Mouse (Mus musculus): ENCODE measurements around the gene Cacng7. TPM values are rescaled to one million over a fixed set of nuclear protein-coding genes. Genes with fewer than 3 reads are reported as not detected.
"Not testable (repeated sequence)": the region's sequence is repeated elsewhere in the genome, so short reads cannot be mapped to it uniquely, and the experiment has no call there.

Cacng7 gene
- total RNA-seq, 2 experiments from 2014 or later, result 144 to 148 TPM

- no peak for DNase-seq (ENCODE audit: extremely low spot score in 1 of 2, low spot score in 2 of 2)
- intact Hi-C loops (cut with DNase I), result no loop called here
Measured at GRCm38 (mm10) chr7:3373754-3374153, 41.0 kb downstream of the Cacng7 start.

- intact Hi-C loops (cut with DNase I), result no loop called here
- peak in 1 of 2 experiments; percentile 59 for DNase-seq (ENCODE audit: extremely low spot score in 1 of 2, low spot score in 2 of 2)
Measured at GRCm38 (mm10) chr7:3376831-3377230, 44.1 kb downstream of the Cacng7 start.

- DNase-seq (ENCODE audit: extremely low spot score in 1 of 2, low spot score in 2 of 2), result no peak
- intact Hi-C loops (cut with DNase I), result no loop called here
Measured at GRCm38 (mm10) chr7:3382123-3382522, 49.4 kb downstream of the Cacng7 start.

DNA sequence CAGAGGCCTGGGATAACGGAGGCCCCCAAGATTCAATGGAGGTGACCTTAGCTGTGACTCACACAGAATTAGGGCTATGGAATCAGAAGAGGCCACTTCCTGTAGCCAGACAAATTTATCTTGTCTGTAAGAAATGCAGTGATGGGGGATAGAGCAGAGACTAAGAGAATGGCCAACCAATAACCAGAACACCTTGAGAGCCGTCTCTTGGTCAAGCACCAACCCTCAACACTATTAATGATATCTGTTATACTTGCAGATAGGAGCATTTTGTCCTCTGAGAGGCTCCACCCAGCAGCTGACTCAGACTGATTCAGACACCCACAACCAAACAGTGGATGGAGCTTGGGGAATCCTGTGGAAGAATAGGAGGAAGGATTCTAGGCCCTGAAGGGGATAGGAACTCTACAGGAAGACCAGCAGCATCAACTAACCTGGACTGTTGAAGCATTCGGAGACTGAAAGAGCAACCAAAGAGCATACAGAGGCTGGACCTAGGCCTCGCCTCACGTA is 52.1 kb downstream of the Cacng7 start:
- intact Hi-C loops (cut with DNase I), result no loop called here

DNA sequence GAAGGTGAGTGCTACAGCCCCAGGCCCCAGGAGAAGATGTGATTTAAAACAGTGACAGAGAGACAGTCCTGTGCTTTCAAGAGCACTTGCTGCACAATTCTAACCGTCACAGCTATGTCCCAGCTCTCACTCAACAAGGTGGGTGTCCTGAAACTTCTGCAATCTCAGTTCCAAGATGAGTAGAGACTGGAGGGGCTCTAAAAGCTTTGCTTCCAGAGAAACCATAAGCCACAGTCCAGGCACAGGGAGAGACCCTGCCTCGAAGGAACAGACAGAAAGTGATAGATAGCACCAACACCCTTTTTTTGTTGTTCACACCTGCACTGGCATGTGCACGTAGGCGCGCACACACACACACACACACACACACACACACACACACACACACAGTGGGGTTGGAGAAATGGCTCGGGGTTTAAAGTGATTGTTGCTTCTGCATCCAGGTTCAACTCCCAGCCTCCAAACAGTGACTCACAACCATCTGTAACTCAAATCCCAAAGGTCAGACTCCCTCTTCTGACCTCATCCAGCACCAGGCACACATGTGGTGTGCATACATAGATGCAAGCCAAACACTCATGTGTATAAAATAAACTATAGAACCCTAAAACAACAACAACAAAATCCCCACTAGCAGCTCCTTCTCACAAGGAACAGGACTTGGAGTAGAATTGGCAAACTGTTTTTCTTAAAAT is 53.4 kb downstream of the Cacng7 start:
- no peak for DNase-seq (ENCODE audit: extremely low spot score in 1 of 2, low spot score in 2 of 2)
- intact Hi-C loops (cut with DNase I), result no loop called here

More for the DNA sequence above, 52.1 kb downstream of the Cacng7 start:
- DNase-seq (ENCODE audit: extremely low spot score in 1 of 2, low spot score in 2 of 2), result no peak

- intact Hi-C loops (cut with DNase I), result no loop called here
Measured at GRCm38 (mm10) chr7:3387761-3388160, 55.0 kb downstream of the Cacng7 start.

DNA sequence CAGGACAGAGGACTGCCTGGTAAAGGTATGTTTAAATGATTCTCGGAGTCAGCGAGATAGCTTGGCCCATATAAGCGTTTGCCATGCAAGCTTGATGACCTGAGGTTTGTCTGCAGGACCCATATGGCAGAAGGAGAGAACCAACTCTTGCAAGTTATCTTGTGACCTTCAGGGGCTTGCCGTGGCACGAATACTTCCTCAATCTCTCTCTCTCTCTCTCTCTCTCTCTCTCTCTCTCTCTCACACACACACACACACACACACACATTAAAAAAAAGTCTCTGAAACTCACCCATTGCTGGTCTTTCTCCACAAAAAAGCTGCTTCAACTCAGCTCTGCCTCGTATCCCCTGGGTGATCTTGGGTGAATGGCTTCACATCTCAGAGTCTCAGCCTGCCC is 56.1 kb downstream of the Cacng7 start:
- DNase-seq (ENCODE audit: extremely low spot score in 1 of 2, low spot score in 2 of 2), result no peak
- intact Hi-C loops (cut with DNase I), result no loop called here

More at GRCm38 (mm10) chr7:3387761-3388160, 55.0 kb downstream of the Cacng7 start:
- no peak for DNase-seq (ENCODE audit: extremely low spot score in 1 of 2, low spot score in 2 of 2)

DNA sequence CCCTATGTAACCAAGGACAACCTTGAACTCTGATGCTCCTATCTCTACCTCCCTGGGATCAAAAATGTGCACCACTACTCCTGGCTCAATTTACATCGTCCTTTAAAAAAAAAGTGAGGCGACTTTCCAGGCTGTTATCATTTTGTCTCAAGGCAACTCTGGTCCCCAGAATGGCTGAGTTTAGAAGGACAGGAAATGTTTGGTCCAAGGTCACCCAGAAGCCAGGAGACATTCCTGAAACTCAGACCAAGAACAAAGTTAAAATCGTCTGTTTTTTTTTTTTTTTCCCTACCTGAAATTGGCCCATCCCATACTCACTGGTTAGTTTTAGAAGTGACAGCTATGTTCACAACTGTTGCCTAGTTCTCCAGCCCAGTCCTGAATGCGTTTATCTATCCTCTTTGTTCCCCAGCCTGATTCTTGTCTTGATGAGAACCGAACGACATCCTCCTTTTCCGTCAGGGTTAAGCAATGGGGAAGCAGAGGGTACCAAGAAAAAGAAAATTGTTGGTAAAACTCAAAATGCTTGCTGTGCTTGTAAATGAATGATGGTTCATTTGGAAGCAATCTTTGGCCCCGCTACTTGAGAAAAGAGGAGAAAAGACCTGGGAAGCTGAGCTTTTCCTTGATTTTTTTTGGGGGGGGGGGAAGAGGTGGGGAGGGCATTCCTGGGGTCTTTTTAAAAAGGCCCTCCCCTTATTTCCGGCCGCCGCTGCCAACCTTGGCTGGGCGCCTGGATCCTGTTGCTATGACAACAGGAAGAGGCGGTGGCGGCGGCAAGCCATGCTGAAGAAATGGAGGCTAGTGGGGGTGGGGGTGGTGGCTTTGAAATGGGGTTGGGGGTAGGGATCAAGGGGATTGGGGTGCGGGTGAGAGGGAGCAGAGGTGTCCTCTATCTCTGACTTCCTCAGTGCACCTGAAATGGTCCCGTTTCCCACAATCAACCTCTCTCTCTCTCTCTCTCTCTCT is 57.0 kb downstream of the Cacng7 start:
- intact Hi-C loops (cut with DNase I), result no loop called here
- DNase-seq (ENCODE audit: extremely low spot score in 1 of 2, low spot score in 2 of 2), result peak; percentile 75 to 90

- peak in 1 of 2 experiments; percentile 34 for DNase-seq (ENCODE audit: extremely low spot score in 1 of 2, low spot score in 2 of 2)
- intact Hi-C loops (cut with DNase I), result no loop called here
Measured at GRCm38 (mm10) chr7:3390413-3391080, 57.8 kb downstream of the Cacng7 start, which contains the start of gene Cacng8. Gene Cacng8 (plus strand): TSS chr7:3390683.

GRCm38 (mm10) chr7:3391081-3391451 is 58.3 kb downstream of the Cacng7 start:
- intact Hi-C loops (cut with DNase I), result no loop called here
- peak in 1 of 2 experiments; percentile 60 for DNase-seq (ENCODE audit: extremely low spot score in 1 of 2, low spot score in 2 of 2)

DNA sequence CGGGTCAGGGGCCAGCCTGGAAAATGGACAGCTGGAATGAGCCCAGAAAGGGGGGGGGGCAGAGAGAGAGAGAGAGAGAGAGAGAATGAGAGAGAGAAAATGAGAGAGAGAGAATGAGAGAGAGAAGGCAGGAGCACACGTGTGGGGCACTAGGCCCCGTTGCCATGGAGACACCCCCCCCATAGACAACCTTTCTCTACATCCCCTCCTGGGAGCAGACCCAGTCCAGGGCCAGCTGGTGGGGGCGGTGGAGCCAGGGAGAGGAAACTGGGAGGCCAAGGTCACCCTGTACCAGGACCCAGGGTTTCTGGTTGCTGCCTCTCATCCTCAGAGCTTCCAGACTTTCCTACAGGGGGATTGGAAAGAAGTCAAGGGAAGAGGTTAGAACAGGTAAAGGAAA is 59.1 kb downstream of the Cacng7 start:
- peak in 1 of 2 experiments; percentile 69 for DNase-seq (ENCODE audit: extremely low spot score in 1 of 2, low spot score in 2 of 2)
- intact Hi-C loops (cut with DNase I), result no loop called here

DNA sequence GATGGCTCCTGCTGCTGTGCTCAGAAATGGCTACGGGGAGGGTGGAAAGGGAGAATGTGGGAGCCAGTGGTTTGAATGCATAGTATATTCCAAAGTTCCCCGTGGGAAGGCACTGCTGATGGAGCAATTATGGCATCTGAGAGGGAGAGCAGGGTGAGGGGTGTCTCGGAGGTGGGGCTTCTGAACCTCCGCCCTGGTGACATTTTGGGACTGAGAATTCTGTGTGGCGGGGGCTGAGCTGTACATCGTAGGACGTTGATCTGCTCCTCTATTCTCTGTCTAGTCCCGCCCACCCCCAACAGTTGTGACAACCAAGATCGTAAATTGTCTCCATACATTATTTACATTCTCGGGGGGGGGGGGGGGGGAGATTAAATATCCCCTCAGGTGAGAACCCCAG is 64.6 kb downstream of the Cacng7 start:
- no peak for DNase-seq (ENCODE audit: extremely low spot score in 1 of 2, low spot score in 2 of 2)
- intact Hi-C loops (cut with DNase I), result no loop called here

- DNase-seq (ENCODE audit: extremely low spot score in 1 of 2, low spot score in 2 of 2), result no peak
- intact Hi-C loops (cut with DNase I), result no loop called here
Measured at GRCm38 (mm10) chr7:3397797-3398196, 65.0 kb downstream of the Cacng7 start.

- intact Hi-C loops (cut with DNase I); DNase-seq (ENCODE audit: extremely low spot score in 1 of 2, low spot score in 2 of 2): not testable (repeated sequence)
Measured at GRCm38 (mm10) chr7:3398363-3398762, 65.6 kb downstream of the Cacng7 start.

GRCm38 (mm10) chr7:3399937-3400336 is 67.2 kb downstream of the Cacng7 start:
- intact Hi-C loops (cut with DNase I), result no loop called here
- no peak for DNase-seq (ENCODE audit: extremely low spot score in 1 of 2, low spot score in 2 of 2)

GRCm38 (mm10) chr7:3409729-3410520 is 77.2 kb downstream of the Cacng7 start:
- DNase-seq (ENCODE audit: extremely low spot score in 1 of 2, low spot score in 2 of 2), result no peak
- intact Hi-C loops (cut with DNase I), result no loop called here

DNA sequence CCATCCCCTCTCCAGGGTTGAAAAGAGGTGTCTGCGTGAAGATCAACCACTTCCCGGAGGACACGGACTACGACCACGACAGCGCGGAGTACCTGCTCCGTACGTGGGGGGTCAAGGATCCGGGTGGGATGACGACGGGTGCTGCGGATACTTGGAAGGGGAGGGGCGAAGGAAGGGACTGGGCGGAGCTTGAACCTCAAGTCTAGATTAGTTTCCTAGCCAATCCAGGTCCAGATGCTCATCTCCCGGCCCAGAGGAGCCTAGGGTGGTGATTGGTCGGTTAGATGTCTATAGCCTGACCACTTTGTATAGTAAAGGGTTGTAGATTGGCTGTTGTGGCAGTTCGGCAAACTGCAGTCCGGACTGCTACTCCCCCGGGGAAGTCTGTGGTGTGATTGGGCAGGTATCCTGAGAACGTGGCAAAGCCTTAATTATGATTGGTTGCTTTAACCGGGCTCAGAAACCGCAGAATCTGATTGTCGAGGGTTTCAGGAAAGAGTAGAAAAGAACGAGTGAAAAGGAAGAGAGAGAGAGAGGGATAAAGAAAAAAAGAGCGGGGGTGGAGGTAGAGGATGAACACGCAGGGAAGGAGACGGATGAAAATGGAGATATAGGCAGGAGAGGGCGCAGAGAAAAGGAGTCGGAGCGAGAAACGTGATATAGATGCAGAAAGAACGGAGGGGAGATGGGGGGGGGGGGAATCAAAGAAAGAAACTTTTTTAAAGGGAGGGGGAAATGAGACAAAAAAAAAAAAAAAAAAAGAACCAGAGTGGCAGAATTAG is 78.6 kb downstream of the Cacng7 start:
- intact Hi-C loops (cut with DNase I), result no loop called here
- peak; percentile 59 to 62 for DNase-seq (ENCODE audit: extremely low spot score in 1 of 2, low spot score in 2 of 2)

- intact Hi-C loops (cut with DNase I), result no loop called here
Measured at GRCm38 (mm10) chr7:3412036-3412435, 79.3 kb downstream of the Cacng7 start.

More at GRCm38 (mm10) chr7:3412036-3412435, 79.3 kb downstream of the Cacng7 start:
- peak in 1 of 2 experiments; percentile 65 for DNase-seq (ENCODE audit: extremely low spot score in 1 of 2, low spot score in 2 of 2)

All from left cerebral cortex, postnatal 10 days (tissue).